Mouse (Mus musculus) liver, postnatal 0 days (tissue): ENCODE results near the gene Rbms3.

Experiments used
- CTCF ChIP-seq: sonication (generic); IDR thresholded peaks from 2 replicates; pipeline ENCODE4 v1.5.1; 2016; ENCODE audit warnings: antibody characterized with exemption, low read depth
- EP300 ChIP-seq: IDR thresholded peaks from 2 replicates; pipeline ENCODE4 v1.6.1; 2016; ENCODE audit warnings: antibody characterized with exemption, low read depth, mild to moderate bottlenecking

GRCm38 (mm10) chr9:117139971-117140370 lies 489.7 kb downstream of the Rbms3 start:
- TF ChIP-seq EP300: no peak
- TF ChIP-seq CTCF: no peak
